Mouse (Mus musculus) G1E-ER4 (cell line): ENCODE results near the gene Myo1e. TPM values are rescaled to one million over a fixed set of nuclear protein-coding genes. Genes with fewer than 3 reads are reported as not detected.

ENCODE experiments used
- GATA1 ChIP-seq: IDR thresholded peaks from one replicate; pipeline ENCODE4 v1.8.0; 2012; ENCODE audit warnings: low read length, inconsistent platforms
- polyA plus RNA-seq: library from polyadenylated mRNA; stranded (reverse); fragments of >175 nt; gene quantifications from 2 replicates; pipeline ENCODE4 v1.2.3, GENCODE M21; 2012

The Myo1e gene
- polyA plus RNA-seq, 1 experiment, result 0.01 TPM

GRCm38 (mm10) chr9:70209296-70210049 lies 2.3 kb downstream of the Myo1e start:
- TF ChIP-seq GATA1, result no peak

DNA sequence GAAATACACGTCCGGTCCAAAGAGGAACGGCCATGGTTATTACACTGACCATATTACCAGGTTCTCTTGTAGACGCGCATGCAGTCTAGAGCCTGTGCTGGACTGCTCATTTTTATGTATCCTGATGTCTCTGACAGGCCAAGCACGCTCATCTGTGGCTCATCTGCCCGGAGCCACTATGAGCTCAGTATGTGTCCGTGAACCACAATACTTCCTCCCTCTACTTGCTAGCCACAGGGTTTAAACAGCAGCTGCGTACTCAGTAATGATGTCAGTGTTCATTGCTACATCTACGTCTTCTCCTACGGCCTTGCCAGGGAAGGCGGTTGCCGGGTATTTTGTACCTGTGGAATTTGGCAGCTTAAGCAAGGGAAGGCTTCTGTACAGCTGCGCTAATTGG lies 4.5 kb downstream of the Myo1e start:
- no peak for TF ChIP-seq GATA1

- no peak for TF ChIP-seq GATA1
These were observed 9.4 kb downstream of the Myo1e start for GRCm38 (mm10) chr9:70216517-70216916.

DNA sequence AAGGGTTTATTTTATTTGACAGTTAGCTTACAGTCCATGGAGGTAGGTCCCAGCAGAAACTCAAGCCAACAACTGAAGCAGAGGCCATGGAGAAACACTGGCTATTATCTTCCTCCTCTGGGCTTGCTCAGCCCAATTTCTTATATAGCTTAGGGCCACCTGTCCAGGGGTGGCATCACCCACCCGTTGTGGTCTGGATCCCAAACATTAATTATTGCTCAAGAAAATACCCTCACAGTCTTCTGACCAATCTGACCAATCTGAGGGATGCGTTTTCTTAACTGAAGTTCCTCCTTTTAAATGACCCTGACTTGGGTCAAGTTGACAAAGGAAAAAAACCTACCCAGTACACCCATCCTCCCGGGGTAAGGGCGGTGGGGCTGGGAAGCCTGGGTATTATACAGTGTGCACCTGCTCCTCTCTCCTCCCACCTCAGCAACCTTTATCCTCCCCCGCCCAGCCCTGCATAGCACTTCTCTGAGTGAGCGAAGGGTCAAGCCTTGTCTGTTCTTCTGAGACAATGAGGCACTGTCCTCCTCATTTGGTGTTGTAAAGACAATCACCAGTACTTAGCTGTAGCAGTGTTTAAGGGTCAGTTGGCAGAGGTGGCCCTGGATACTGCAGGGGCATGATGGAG lies 12.3 kb downstream of the Myo1e start:
- TF ChIP-seq GATA1, result no peak

DNA sequence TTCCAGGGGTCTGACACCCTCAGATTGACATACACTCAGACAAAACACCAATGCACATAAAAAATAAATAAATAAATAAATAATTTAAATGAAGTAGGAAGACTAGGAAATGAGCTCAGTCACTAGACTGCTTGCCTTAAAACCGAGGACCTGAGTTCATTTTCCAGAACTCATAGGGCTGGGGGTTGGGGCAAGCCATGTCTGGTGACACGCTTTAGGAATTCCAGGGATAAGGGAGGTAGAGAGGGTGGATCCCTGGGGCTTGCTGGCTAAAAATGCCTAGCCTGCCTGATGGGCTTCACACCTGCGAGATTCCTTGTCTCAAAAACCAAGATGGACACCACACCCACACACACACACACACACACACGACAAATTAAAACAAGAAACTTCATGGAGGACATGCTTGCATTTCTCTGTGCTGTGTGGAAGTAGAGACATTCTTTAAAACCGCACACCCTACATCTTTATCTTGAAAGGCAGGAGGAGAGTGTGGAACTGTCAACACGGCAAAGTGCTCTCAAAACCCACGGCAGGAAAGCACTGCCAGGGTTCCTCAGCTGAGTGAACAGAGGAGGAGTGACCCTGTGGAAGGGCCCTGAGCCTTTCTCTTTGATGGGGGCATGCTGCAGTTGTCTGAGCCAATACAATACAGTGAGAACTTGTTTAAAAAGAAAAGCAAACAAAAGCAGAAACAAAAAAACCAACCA lies 13.5 kb downstream of the Myo1e start:
- TF ChIP-seq GATA1, result no peak

DNA sequence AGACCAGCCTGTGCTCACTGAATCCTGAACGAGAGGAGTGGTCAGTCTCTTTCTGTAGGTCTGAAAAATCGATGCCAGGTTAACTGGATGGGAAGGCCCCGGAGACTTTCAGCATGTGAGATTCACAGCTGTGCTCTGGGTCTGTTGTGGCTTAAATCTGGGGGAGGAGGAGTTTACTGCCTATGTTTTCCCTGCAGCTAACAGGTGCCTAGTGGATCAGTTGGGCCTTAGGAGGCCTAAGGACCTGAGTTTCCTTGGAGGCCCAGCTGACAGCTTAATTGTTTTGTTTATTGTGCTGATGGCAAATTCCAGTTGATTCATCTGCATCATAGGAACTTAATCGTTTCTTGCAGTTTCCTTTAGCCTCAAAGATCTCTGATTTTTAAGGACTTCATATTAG lies 16.0 kb downstream of the Myo1e start:
- no peak for TF ChIP-seq GATA1

- TF ChIP-seq GATA1, result no peak
These were observed 16.9 kb downstream of the Myo1e start for GRCm38 (mm10) chr9:70224046-70224445.

GRCm38 (mm10) chr9:70226359-70226758 lies 19.2 kb downstream of the Myo1e start:
- TF ChIP-seq GATA1, result no peak

- TF ChIP-seq GATA1, result no peak
These were observed 22.7 kb downstream of the Myo1e start for GRCm38 (mm10) chr9:70229823-70230222.

- TF ChIP-seq GATA1, result no peak
These were observed 25.2 kb downstream of the Myo1e start for GRCm38 (mm10) chr9:70232044-70233010.

DNA sequence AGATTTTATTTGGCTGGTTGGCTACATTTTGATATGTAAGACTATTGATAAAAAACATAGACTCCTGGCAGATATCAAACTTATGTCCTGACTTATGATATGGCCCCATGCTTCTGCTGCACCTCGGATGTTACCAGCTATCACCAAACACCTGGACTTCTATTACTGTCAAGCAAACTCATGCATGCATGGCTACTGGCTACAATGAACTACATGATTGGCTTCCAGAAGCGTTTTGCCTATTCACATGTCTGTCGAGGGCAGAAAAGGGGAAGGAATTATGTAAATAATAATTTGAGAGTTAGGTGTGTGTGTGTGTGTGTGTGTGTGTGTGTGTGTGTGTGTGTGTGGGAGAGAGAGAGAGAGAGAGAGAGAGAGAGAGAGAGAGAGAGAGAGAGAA lies 30.0 kb downstream of the Myo1e start:
- TF ChIP-seq GATA1, result no peak

- no peak for TF ChIP-seq GATA1
These were observed 30.4 kb downstream of the Myo1e start for GRCm38 (mm10) chr9:70237561-70237960.

DNA sequence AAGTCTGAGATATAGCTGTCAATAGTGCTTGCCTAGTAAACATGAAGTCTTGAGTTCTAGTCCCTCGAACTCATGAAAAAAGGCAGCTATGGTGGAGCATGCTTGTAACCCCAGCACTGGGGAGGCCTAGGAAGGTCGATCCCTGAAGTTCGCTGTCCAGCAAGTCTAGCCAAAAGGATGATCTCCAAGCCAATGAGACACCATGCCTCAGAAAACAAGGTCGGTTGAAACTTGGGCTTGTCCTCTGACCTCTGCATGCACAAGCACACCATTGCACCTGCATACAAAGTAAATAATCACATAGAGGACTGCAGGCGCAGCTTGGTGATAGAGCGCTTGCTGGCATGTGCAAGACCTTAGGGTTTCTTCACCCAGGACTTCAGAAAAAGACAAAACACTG lies 31.2 kb downstream of the Myo1e start:
- TF ChIP-seq GATA1, result no peak

DNA sequence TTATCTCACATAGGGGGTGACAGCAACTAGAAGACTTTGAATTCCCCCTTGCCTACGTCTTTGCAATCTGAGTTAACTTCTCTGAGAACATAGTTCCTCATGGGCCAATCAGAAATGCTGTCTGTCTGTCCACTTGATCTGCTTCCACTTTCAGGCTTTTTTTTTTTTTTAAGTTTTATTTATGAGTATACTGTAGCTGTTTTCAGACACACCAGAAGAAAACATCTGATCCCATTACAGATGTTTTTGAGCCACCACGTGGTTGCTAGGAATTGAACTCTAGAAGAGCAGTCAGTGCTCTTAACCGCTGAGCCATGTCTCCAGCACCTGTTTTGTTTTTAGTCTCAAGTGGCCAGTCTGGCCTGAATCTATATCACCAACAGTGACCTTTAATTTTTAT lies 32.1 kb downstream of the Myo1e start:
- no peak for TF ChIP-seq GATA1

- no peak for TF ChIP-seq GATA1
These were observed 33.7 kb downstream of the Myo1e start for GRCm38 (mm10) chr9:70240703-70241410.
